Mouse (Mus musculus) hindbrain, embryonic 11.5 days (tissue): ENCODE measurements around the gene Gm9008. TPM values are rescaled to one million over a fixed set of nuclear protein-coding genes. Genes with fewer than 3 reads are reported as not detected.
"Not testable (repeated sequence)": the region's sequence is repeated elsewhere in the genome, so short reads cannot be mapped to it uniquely, and the experiment has no call there.

Experiments used
- ATAC-seq: fragments of 200-750 bp; cut with Nextera tagmentation; 2 replicates; pipeline ENCODE4 v1.8.0; 2017; ENCODE audit warnings: mild to moderate bottlenecking, moderate TSS enrichment, moderate library complexity; ENCODE audit not compliant: low FRiP score
- DNase-seq: peaks from one replicate; pipeline ENCODE4 v3.0.0-alpha.2; 2015; ENCODE audit warnings: low spot score
- H3K27ac ChIP-seq: fragments of 300-500 bp; sonication (generic); 2 replicates; pipeline ENCODE4 v1.5.1; 2014; ENCODE audit warnings: mild to moderate bottlenecking, low read depth, low read length
- H3K27me3 ChIP-seq: fragments of 300-500 bp; sonication (generic); 2 replicates; pipeline ENCODE4 v1.6.1; 2014; ENCODE audit warnings: mild to moderate bottlenecking, low read length, moderate library complexity, mixed read lengths; ENCODE audit not compliant: control insufficient read depth, insufficient read depth
- H3K36me3 ChIP-seq: fragments of 300-500 bp; sonication (generic); 2 replicates; pipeline ENCODE4 v1.6.1; 2014; ENCODE audit warnings: mild to moderate bottlenecking, low read length, moderate library complexity, mixed read lengths; ENCODE audit not compliant: control insufficient read depth, insufficient read depth
- H3K4me1 ChIP-seq: fragments of 300-500 bp; sonication (generic); replicated peaks from 2 replicates; pipeline ENCODE4 v1.6.1; 2014; ENCODE audit warnings: low read length, mixed read lengths; ENCODE audit not compliant: control insufficient read depth, insufficient read depth
- H3K4me2 ChIP-seq: fragments of 300-500 bp; sonication (generic); replicated peaks from 2 replicates; pipeline ENCODE4 v1.6.1; 2014; ENCODE audit warnings: mild to moderate bottlenecking, low read depth, low read length
- H3K4me3 ChIP-seq: fragments of 300-500 bp; sonication (generic); 2 replicates; pipeline ENCODE4 v1.5.1; 2014; ENCODE audit warnings: low read depth, low read length
- H3K9ac ChIP-seq: fragments of 300-500 bp; sonication (generic); 2 replicates; pipeline ENCODE4 v1.6.1; 2014; ENCODE audit warnings: low read depth, low read length
- H3K9me3 ChIP-seq: fragments of 300-500 bp; sonication (generic); 2 replicates; pipeline ENCODE4 v1.6.1; 2016; ENCODE audit warnings: low read length; ENCODE audit not compliant: control insufficient read depth
- WGBS: fragments of 180-500 bp; shearing (Covaris S2); extraction: QIAGEN DNeasy Blood & Tissue Kit; methylation state at CpG from one replicate; pipeline ENCODE4 v1.1.7; 2014; 5-methylcytosine and 5-hydroxymethylcytosine counted together
- polyA plus RNA-seq: library from polyadenylated mRNA; unstranded; fragments of >200 nt; fragmentation: Nextera tagmentation; extraction: Ambion mirVana; gene quantifications from 2 replicates; pipeline ENCODE4 v1.2.1, GENCODE M21; 2014

The Gm9008 gene
- polyA plus RNA-seq: 0.22 TPM in 1 of 2 replicates, not detected in the other

DNA sequence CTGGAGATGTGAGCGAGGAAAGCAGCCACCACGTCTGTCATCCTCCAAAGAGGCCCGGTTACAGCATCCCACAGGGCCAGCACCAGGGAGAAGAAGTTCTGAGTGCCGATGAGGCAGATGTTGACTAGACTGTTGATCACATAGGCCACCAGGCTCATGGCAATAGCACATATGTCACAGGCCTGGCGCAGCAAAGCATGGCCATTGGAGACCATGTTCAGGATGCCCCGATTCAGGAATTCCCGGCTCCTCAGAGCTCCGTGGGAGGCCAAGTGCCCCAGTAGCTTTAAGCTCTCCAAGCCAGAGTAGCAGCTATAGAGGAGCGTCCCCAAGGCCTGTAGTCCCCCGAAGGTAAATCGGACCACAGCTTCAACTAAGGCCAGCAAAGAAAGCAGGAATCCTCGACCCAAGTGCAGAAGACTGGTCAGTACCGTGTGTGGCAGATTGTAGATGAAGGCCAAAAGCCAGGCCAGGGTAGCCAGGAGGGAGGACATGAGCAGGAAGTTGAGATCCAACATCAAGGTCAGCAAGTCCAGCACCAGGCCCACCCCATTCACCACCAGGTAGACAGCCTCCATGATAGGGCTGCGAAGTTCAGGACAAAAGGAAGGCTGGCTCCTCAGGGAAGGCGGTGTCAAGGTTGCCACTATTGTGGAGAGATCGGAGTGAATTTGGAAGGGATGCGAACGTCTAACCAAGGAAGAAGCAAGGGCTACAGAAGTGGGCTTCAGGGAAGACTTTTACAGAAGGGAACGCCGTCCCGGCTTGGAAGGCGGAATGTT is at the start of gene Gm9008:
Gene Gm9008 (minus strand): TSS at position 731 of the 782 bp plus-strand sequence.
- 97% methylated on average over 14 of the region's 22 CpGs for WGBS
- H3K4me3 ChIP-seq, H3K9me3 ChIP-seq, H3K4me1 ChIP-seq, H3K27ac ChIP-seq, DNase-seq, H3K36me3 ChIP-seq, H3K4me2 ChIP-seq, H3K9ac ChIP-seq, H3K27me3 ChIP-seq, ATAC-seq: not testable (repeated sequence)

DNA sequence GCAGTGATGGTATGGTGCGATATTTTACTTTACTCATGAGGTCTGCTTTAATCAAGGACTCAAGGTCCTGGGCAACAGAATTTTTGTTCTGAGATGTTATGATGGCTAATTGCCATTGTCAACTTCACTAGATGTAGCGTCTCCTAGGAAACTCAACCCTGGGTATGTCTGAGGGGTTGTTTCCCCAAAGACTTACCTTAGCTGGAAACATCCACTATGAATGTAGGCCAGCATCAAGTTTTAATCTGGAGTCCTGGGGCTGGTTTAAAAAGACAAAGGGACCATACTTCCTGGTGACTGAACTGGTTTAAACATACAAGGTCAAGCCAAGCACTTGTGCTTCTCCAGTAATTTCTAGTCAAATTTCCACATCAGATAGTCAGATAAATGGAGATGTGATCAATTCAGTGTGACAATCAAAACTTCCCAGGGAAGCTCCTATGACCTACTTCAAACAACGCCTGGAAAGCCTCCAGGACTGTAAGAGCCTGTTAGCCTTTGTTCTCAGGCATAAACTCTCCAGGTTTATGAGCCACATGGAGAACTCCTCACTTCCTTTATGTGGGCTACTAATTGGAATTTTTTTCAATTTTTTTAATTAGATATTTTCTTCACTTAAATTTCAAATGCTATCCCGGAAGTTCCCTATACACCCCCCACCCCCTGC is 24.5 kb upstream of the Gm9008 start:
- WGBS: 91% methylated on average over 4 of the region's 4 CpGs
- no peak overlapping the region for H3K27ac ChIP-seq
- no peak overlapping the region for H3K4me2 ChIP-seq
- no peak overlapping the region for H3K4me3 ChIP-seq
- H3K36me3 ChIP-seq: no peaks in the 10 kb centered on the region
- H3K9me3 ChIP-seq: no peaks in the 10 kb centered on the region
- no peaks in the 10 kb centered on the region for H3K4me1 ChIP-seq
- H3K9ac ChIP-seq: no peak overlapping the region
- no peak for ATAC-seq
- no peaks in the 10 kb centered on the region for H3K27me3 ChIP-seq
- DNase-seq: no peak

DNA sequence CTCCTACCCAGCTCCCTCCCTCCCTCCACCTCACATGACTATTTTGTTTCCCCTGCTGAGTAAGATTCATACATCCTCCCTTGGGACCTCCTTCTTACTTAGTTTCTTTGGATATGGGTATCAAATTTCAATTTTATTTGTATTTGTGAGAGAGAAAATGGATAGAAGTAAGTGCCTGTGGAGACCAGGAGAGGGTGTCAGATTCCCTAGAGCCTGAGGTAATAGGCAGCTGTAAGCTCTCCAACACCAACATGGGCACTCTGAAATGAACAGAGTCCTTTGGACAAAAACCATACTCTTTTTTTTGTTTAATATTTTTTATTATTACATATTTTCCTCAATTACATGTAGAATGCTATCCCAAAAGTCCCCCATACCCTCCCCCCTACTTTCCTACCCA is 12.6 kb upstream of the Gm9008 start:
- H3K4me1 ChIP-seq: no peaks in the 10 kb centered on the region
- H3K27me3 ChIP-seq: no peaks in the 10 kb centered on the region
- no peak for ATAC-seq
- no peak for DNase-seq
- no peak overlapping the region for H3K4me3 ChIP-seq
- H3K36me3 ChIP-seq: no peaks in the 10 kb centered on the region
- H3K27ac ChIP-seq: no peak overlapping the region
- no peak overlapping the region for H3K9ac ChIP-seq
- H3K9me3 ChIP-seq: no peaks in the 10 kb centered on the region
- no peak overlapping the region for H3K4me2 ChIP-seq

DNA sequence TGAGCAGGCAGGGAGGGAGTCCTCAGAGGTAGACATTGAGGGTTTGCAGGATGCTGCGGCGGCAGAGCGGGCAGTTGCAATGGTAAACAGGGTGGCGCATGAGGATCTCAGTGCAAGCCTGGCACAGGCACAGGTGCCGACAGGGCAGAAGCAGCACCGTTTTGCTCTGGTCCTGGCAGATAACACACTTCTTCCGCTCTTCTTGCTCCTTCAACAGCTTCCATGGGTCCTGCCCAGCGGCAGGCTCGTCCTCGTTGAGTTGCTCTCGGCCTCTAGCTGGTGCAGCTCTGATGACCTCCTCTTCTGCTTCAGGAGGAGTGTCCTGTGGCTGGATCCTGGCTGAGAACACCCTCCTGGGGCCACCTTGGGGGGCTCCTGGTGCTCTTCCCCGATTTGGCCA is 1.2 kb downstream of the Gm9008 start:
- not testable (repeated sequence) for H3K4me3 ChIP-seq

DNA sequence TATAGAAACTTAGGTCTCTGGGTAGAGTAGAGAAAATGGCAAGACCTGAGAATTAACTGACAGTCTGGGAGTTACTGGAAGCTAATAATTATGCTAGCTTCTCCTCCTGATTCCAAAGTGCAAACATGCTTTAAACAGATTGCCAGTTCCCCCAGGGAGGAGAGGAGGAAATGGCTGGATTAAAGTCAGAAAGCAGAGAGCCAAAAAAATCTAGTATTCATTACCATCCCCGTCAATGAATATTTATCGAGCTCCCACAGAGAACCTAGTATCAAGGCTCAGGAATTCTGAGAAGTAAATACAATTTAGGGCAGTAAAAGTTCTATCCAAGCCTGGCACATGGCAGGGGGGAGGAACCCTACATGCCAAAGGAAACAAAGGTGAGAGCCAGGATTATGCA is 29.4 kb downstream of the Gm9008 start:
- no peak overlapping the region for H3K4me3 ChIP-seq
- H3K27me3 ChIP-seq: no peaks in the 10 kb centered on the region
- WGBS: 52% methylated on average over 2 of the region's 2 CpGs
- H3K4me2 ChIP-seq: no peak overlapping the region
- DNase-seq (no peak), ATAC-seq (no peak)
- no peaks in the 10 kb centered on the region for H3K4me1 ChIP-seq
- no peaks in the 10 kb centered on the region for H3K9me3 ChIP-seq
- H3K9ac ChIP-seq: no peak overlapping the region
- no peak overlapping the region for H3K27ac ChIP-seq
- H3K36me3 ChIP-seq: no peaks in the 10 kb centered on the region

More for the DNA sequence above, 1.2 kb downstream of the Gm9008 start:
- not testable (repeated sequence) for H3K36me3 ChIP-seq, H3K4me1 ChIP-seq, DNase-seq, H3K4me2 ChIP-seq, H3K9ac ChIP-seq, H3K27ac ChIP-seq, ATAC-seq, H3K27me3 ChIP-seq, H3K9me3 ChIP-seq
- 94% methylated on average over 7 of the region's 12 CpGs for WGBS
